Mouse (Mus musculus) liver, embryonic 14.5 days (tissue): Measurements from ENCODE around the gene Lsm11. TPM values are rescaled to one million over a fixed set of nuclear protein-coding genes. Genes with fewer than 3 reads are reported as not detected.
"Not testable (repeated sequence)": the region's sequence is repeated elsewhere in the genome, so short reads cannot be mapped to it uniquely, and the experiment has no call there.

Experiments
- ATAC-seq: fragments of 200-750 bp; cut with Nextera tagmentation; 2 replicates; pipeline ENCODE4 v1.8.0; 2017; ENCODE audit warnings: moderate number of reproducible peaks, mild to moderate bottlenecking, moderate library complexity; ENCODE audit not compliant: insufficient read depth
- DNase-seq, 3 experiments: peaks; one replicate each; pipeline ENCODE4 v3.0.0-alpha.2; 2012 to 2013; ENCODE audit warnings: low read depth in 3 of 3, low spot score in 3 of 3
- H3K27ac ChIP-seq: fragments of 300-500 bp; sonication (generic); 2 replicates; pipeline ENCODE4 v1.5.1; 2014; ENCODE audit warnings: moderate library complexity, mild to moderate bottlenecking, control low read depth, inconsistent platforms
- H3K27me3 ChIP-seq: fragments of 300-500 bp; sonication (generic); 2 replicates; pipeline ENCODE4 v1.6.1; 2014; ENCODE audit warnings: mild to moderate bottlenecking, low read length, moderate library complexity; ENCODE audit not compliant: control insufficient read depth, insufficient read depth
- H3K36me3 ChIP-seq: fragments of 300-500 bp; sonication (generic); replicated peaks from 2 replicates; pipeline ENCODE4 v1.6.1; 2014; ENCODE audit warnings: low read depth; ENCODE audit not compliant: control insufficient read depth, insufficient read depth
- H3K4me1 ChIP-seq, 2 experiments: fragments of 200-500 bp in 1 of 2; fragments of 300-500 bp in 1 of 2; sonication (generic) in 1 of 2; replicated peaks; 2 replicates each; pipeline ENCODE4 v1.6.1; 2012 to 2014; ENCODE audit warnings: antibody characterized with exemption in 1 of 2, inconsistent platforms in 1 of 2, low read length in 1 of 2; ENCODE audit not compliant: control insufficient read depth in 2 of 2, insufficient read depth in 2 of 2
- H3K4me2 ChIP-seq: fragments of 300-500 bp; sonication (generic); 2 replicates; pipeline ENCODE4 v1.6.1; 2014; ENCODE audit warnings: low read depth, mild to moderate bottlenecking, control low read depth, moderate library complexity
- H3K4me3 ChIP-seq, 2 experiments: fragments of 200-500 bp in 1 of 2; fragments of 300-500 bp in 1 of 2; sonication (generic) in 1 of 2; 2 replicates each; pipeline ENCODE4 v1.5.1; 2012 to 2014; ENCODE audit warnings: low read depth in 2 of 2, low read length in 2 of 2, mild to moderate bottlenecking in 2 of 2, control low read depth in 1 of 2, inconsistent platforms in 1 of 2, moderate library complexity in 1 of 2; ENCODE audit not compliant: insufficient read depth in 1 of 2
- H3K9ac ChIP-seq: fragments of 300-500 bp; sonication (generic); replicated peaks from 2 replicates; pipeline ENCODE4 v1.6.1; 2014; ENCODE audit warnings: mild to moderate bottlenecking, control low read depth, moderate library complexity
- H3K9me3 ChIP-seq: fragments of 300-500 bp; sonication (generic); 2 replicates; pipeline ENCODE4 v1.6.1; 2016; ENCODE audit warnings: low read length, mixed read lengths; ENCODE audit not compliant: control insufficient read depth
- CTCF ChIP-seq: IDR thresholded peaks from 2 replicates; pipeline ENCODE4 v1.5.1; 2016; ENCODE audit warnings: antibody characterized with exemption, low read depth, control low read depth
- EP300 ChIP-seq: IDR thresholded peaks from 2 replicates; pipeline ENCODE4 v1.6.1; 2016; ENCODE audit warnings: antibody characterized with exemption, low read depth
- WGBS: fragments of 180-500 bp; shearing (Covaris S2); extraction: QIAGEN DNeasy Blood & Tissue Kit; methylation state at CpG from one replicate; pipeline ENCODE4 v1.1.7; 2014; ENCODE audit not compliant: insufficient replicate concordance; 5-methylcytosine and 5-hydroxymethylcytosine counted together
- polyA plus RNA-seq, 2 experiments: library from polyadenylated mRNA; depleted of rRNA in 1 of 2; stranded (reverse) in 1 of 2; unstranded in 1 of 2; fragments of >200 nt; fragmentation: Nextera tagmentation in 1 of 2; extraction: Ambion mirVana in 1 of 2; gene quantifications; 2 replicates each; pipeline versions ENCODE4 v1.2.1 to v1.2.3; 2012 to 2014

Gene Lsm11
- polyA plus RNA-seq, 2 experiments: 2.5 to 3.4 TPM

GRCm38 (mm10) chr11:45881026-45881682 is 63.6 kb downstream of the Lsm11 start:
- Histone ChIP-seq H3K4me2 (no peak overlapping the region), H3K27me3 (no peaks in the 10 kb centered on the region), H3K9ac (no peak overlapping the region), H3K4me1 (peaks cover 0 to 8% of the 10 kb centered on the region in 2 experiments; a peak in 3 of 4 replicates), H3K27ac (no peak overlapping the region), H3K9me3 (no peaks in the 10 kb centered on the region), H3K36me3 (peaks cover 18% of the 10 kb centered on the region), H3K4me3 (no peak overlapping the region)
- peak; percentile 24 to 38 (median 28) for DNase-seq
- TF ChIP-seq EP300: no peak
- TF ChIP-seq CTCF: peak; percentile 50
- no peak for ATAC-seq
- whole genome bisulfite sequencing: 68% methylated on average over 6 of the region's 6 CpGs

GRCm38 (mm10) chr11:45879366-45879765 is 65.4 kb downstream of the Lsm11 start:
- not testable (repeated sequence) for H3K4me2 ChIP-seq, H3K9me3 ChIP-seq, ATAC-seq, H3K4me3 ChIP-seq, H3K4me1 ChIP-seq, DNase-seq, H3K9ac ChIP-seq, H3K27ac ChIP-seq, H3K36me3 ChIP-seq, H3K27me3 ChIP-seq
- 78% methylated on average over 4 of the region's 4 CpGs for WGBS

Other genes with a start within 250 kb of the Lsm11 start
- gene Clint1, start 92.9 kb downstream of the Lsm11 start, polyA plus RNA-seq (2012; rRNA removed): 36.3 and 46.0 TPM in 2 replicates
- 41.6 and 43.3 TPM in 2 replicates for gene Clint1, start 92.9 kb downstream of the Lsm11 start, polyA plus RNA-seq (2014; fragmentation: Nextera tagmentation; extraction: Ambion mirVana)
- gene Thg1l, start 10.6 kb upstream of the Lsm11 start, polyA plus RNA-seq (2012; rRNA removed): 5.9 and 8.7 TPM in 2 replicates
- 6.3 and 6.5 TPM in 2 replicates for gene Thg1l, start 10.6 kb upstream of the Lsm11 start, polyA plus RNA-seq (2014; fragmentation: Nextera tagmentation; extraction: Ambion mirVana)
- 0.02 TPM in 2 replicates for gene Sox30, start 35.4 kb upstream of the Lsm11 start, polyA plus RNA-seq (2012; rRNA removed)
- gene Sox30, start 35.4 kb upstream of the Lsm11 start, polyA plus RNA-seq (2014; fragmentation: Nextera tagmentation; extraction: Ambion mirVana): not detected in 2 replicates
- 2.6 and 2.8 TPM in 2 replicates for gene Gm12166, start 107.4 kb upstream of the Lsm11 start, polyA plus RNA-seq (2012; rRNA removed)
- gene Gm12166, start 107.4 kb upstream of the Lsm11 start, polyA plus RNA-seq (2014; fragmentation: Nextera tagmentation; extraction: Ambion mirVana): 4.1 and 4.7 TPM in 2 replicates
- 1.1 and 1.2 TPM in 2 replicates for gene Adam19, start 111.1 kb upstream of the Lsm11 start, polyA plus RNA-seq (2012; rRNA removed)
- 0.60 and 0.69 TPM in 2 replicates for gene Adam19, start 111.1 kb upstream of the Lsm11 start, polyA plus RNA-seq (2014; fragmentation: Nextera tagmentation; extraction: Ambion mirVana)
- 0.02 and 0.04 TPM in 2 replicates for gene Nipal4, start 221.6 kb upstream of the Lsm11 start, polyA plus RNA-seq (2012; rRNA removed)
- gene Nipal4, start 221.6 kb upstream of the Lsm11 start, polyA plus RNA-seq (2014; fragmentation: Nextera tagmentation; extraction: Ambion mirVana): not detected in 2 replicates